Mouse (Mus musculus) MEL (cell line): ENCODE measurements at regions not wholly inside any gene's neighbourhood (a gene's known extent, or its start where the extent isn't known, plus 50 kb on each side); places are given as distances from the start of the nearest gene placed in this dataset.

Source experiments
- DNase-seq: peaks from one replicate; pipeline ENCODE4 v3.0.0; 2011; ENCODE audit warnings: low read depth, low spot score
- H3K27ac ChIP-seq: 2 replicates; pipeline ENCODE4 v1.5.1; 2012; ENCODE audit warnings: low read depth, mild to moderate bottlenecking, control low read depth, low read length, moderate library complexity; ENCODE audit not compliant: control insufficient read depth
- H3K27me3 ChIP-seq, 2 experiments: fragments of 150-350 bp in 1 of 2; sonication (generic) in 1 of 2; 2 replicates each; pipeline ENCODE4 v1.6.1; 2012; ENCODE audit warnings: low read length in 2 of 2, mild to moderate bottlenecking in 2 of 2, improper control_type of control experiment in 1 of 2, moderate library complexity in 1 of 2; ENCODE audit not compliant: insufficient read depth in 2 of 2, control insufficient read depth in 1 of 2
- H3K36me3 ChIP-seq, 2 experiments: 2 replicates each; pipeline ENCODE4 v1.6.1; 2012 to 2014; ENCODE audit warnings: low read length in 2 of 2, improper control_type of control experiment in 1 of 2, inconsistent platforms in 1 of 2, mild to moderate bottlenecking in 1 of 2; ENCODE audit not compliant: insufficient read depth in 2 of 2, control insufficient read depth in 1 of 2
- H3K4me1 ChIP-seq, 2 experiments: fragments of 150-350 bp in 1 of 2; sonication (generic) in 1 of 2; 2 replicates each; pipeline ENCODE4 v1.6.1; 2012; ENCODE audit warnings: low read length in 2 of 2, improper control_type of control experiment in 1 of 2, mild to moderate bottlenecking in 1 of 2; ENCODE audit not compliant: insufficient read depth in 2 of 2, control insufficient read depth in 1 of 2
- H3K4me3 ChIP-seq, 2 experiments: fragments of 150-350 bp in 1 of 2; sonication (generic) in 1 of 2; 2 replicates each; pipeline ENCODE4 v1.5.1; 2012; ENCODE audit warnings: low read depth in 2 of 2, low read length in 2 of 2, mild to moderate bottlenecking in 2 of 2, moderate library complexity in 2 of 2, control low read depth in 1 of 2, improper control_type of control experiment in 1 of 2; ENCODE audit not compliant: control insufficient read depth in 1 of 2, insufficient read depth in 1 of 2
- H3K79me2 ChIP-seq: 2 replicates; pipeline ENCODE4 v1.6.1; 2012; ENCODE audit warnings: mild to moderate bottlenecking, low read length, moderate library complexity; ENCODE audit not compliant: control insufficient read depth, poor library complexity, insufficient read depth
- H3K9ac ChIP-seq: 2 replicates; pipeline ENCODE4 v1.6.1; 2012; ENCODE audit warnings: low read depth, mild to moderate bottlenecking, control low read depth, low read length, moderate library complexity; ENCODE audit not compliant: control insufficient read depth, poor library complexity, severe bottlenecking
- H3K9me3 ChIP-seq: fragments of 150-350 bp; sonication (generic); replicated peaks from 2 replicates; pipeline ENCODE4 v1.6.1; 2012; ENCODE audit warnings: mild to moderate bottlenecking, low read length, improper control_type of control experiment, moderate library complexity; ENCODE audit not compliant: insufficient read depth
- CHD1 ChIP-seq: IDR thresholded peaks from 2 replicates; pipeline ENCODE4 v1.6.1; 2012; ENCODE audit warnings: low read depth, mild to moderate bottlenecking, inconsistent platforms, low read length, improper control_type of control experiment
- CHD2 ChIP-seq: IDR thresholded peaks from 2 replicates; pipeline ENCODE4 v1.6.1; 2011; ENCODE audit warnings: low read length, improper control_type of control experiment
- CTCF ChIP-seq, 3 experiments: IDR thresholded peaks in 2 of 3; conservative IDR thresholded peaks in 1 of 3; 2 replicates each; pipeline ENCODE4 v1.5.1; 2011 to 2012; ENCODE audit warnings: low read length in 3 of 3, low read depth in 2 of 3, mild to moderate bottlenecking in 2 of 3, improper control_type of control experiment in 1 of 3, inconsistent platforms in 1 of 3, mixed read lengths in 1 of 3, moderate library complexity in 1 of 3; ENCODE audit not compliant: control insufficient read depth in 1 of 3, insufficient read depth in 1 of 3, poor library complexity in 1 of 3, severe bottlenecking in 1 of 3
- E2F4 ChIP-seq: IDR thresholded peaks from 2 replicates; pipeline ENCODE4 v1.6.1; 2011; ENCODE audit warnings: low read depth, low read length, improper control_type of control experiment, borderline replicate concordance
- ELF1 ChIP-seq: IDR thresholded peaks from 2 replicates; pipeline ENCODE4 v1.6.1; 2014; ENCODE audit warnings: low read depth, mild to moderate bottlenecking, inconsistent platforms, low read length, improper control_type of control experiment, moderate library complexity
- EP300 ChIP-seq, 2 experiments: IDR thresholded peaks; 2 replicates each; pipeline ENCODE4 v1.6.1; 2011; ENCODE audit warnings: improper control_type of control experiment in 2 of 2, low read length in 2 of 2, low read depth in 1 of 2, mild to moderate bottlenecking in 1 of 2
- ETS1 ChIP-seq: IDR thresholded peaks from 2 replicates; pipeline ENCODE4 v1.6.1; 2012; ENCODE audit warnings: low read depth, mild to moderate bottlenecking, inconsistent platforms, low read length, improper control_type of control experiment, moderate library complexity
- GABPA ChIP-seq: IDR thresholded peaks from 2 replicates; pipeline ENCODE4 v1.6.1; 2012; ENCODE audit warnings: low read depth, mild to moderate bottlenecking, inconsistent platforms, low read length, improper control_type of control experiment, moderate library complexity
- HCFC1 ChIP-seq: IDR thresholded peaks from 2 replicates; pipeline ENCODE4 v1.6.1; 2012; ENCODE audit warnings: low read depth, mild to moderate bottlenecking, inconsistent platforms, low read length, improper control_type of control experiment, moderate library complexity
- JUND ChIP-seq: IDR thresholded peaks from 2 replicates; pipeline ENCODE4 v1.6.1; 2011; ENCODE audit warnings: low read depth, mild to moderate bottlenecking, improper control_type of control experiment, low read length
- KAT2A ChIP-seq: conservative IDR thresholded peaks from 2 replicates; pipeline ENCODE4 v1.6.1; 2012; ENCODE audit warnings: low read depth, low read length, improper control_type of control experiment, inconsistent platforms
- MAX ChIP-seq: IDR thresholded peaks from 2 replicates; pipeline ENCODE4 v1.6.1; 2011; ENCODE audit warnings: low read length, improper control_type of control experiment
- MEF2A ChIP-seq: IDR thresholded peaks from 2 replicates; pipeline ENCODE4 v1.6.1; 2014; ENCODE audit warnings: low read depth, mild to moderate bottlenecking, inconsistent platforms, low read length, improper control_type of control experiment; ENCODE audit not compliant: poor library complexity, insufficient replicate concordance, severe bottlenecking; ENCODE audit errors: extremely low read depth
- MXI1 ChIP-seq: IDR thresholded peaks from 2 replicates; pipeline ENCODE4 v1.6.1; 2011; ENCODE audit warnings: mild to moderate bottlenecking, low read depth, low read length, improper control_type of control experiment
- MYC ChIP-seq: IDR thresholded peaks from 2 replicates; pipeline ENCODE4 v1.6.1; 2011; ENCODE audit warnings: low read depth, mild to moderate bottlenecking, low read length, improper control_type of control experiment, moderate library complexity
- NRF1 ChIP-seq: IDR thresholded peaks from 2 replicates; pipeline ENCODE4 v1.6.1; 2014; ENCODE audit warnings: low read depth, mild to moderate bottlenecking, inconsistent platforms, low read length, improper control_type of control experiment, moderate library complexity; ENCODE audit not compliant: poor library complexity, insufficient read depth, severe bottlenecking
- POLR2A ChIP-seq, 2 experiments: IDR thresholded peaks; 2 replicates each; pipeline ENCODE4 v1.6.1; 2011 to 2012; ENCODE audit warnings: low read length in 2 of 2, mild to moderate bottlenecking in 2 of 2, control low read depth in 1 of 2, improper control_type of control experiment in 1 of 2, low read depth in 1 of 2, moderate library complexity in 1 of 2; ENCODE audit not compliant: control insufficient read depth in 1 of 2, insufficient read depth in 1 of 2, poor library complexity in 1 of 2
- POLR2AphosphoS2 ChIP-seq: IDR thresholded peaks from 2 replicates; pipeline ENCODE4 v1.6.1; 2011; ENCODE audit warnings: low read length, improper control_type of control experiment
- SMC3 ChIP-seq: IDR thresholded peaks from 2 replicates; pipeline ENCODE4 v1.6.1; 2011; ENCODE audit warnings: low read depth, low read length, improper control_type of control experiment
- TAL1 ChIP-seq: IDR thresholded peaks from 2 replicates; pipeline ENCODE4 v1.6.1; 2012; ENCODE audit warnings: mild to moderate bottlenecking, inconsistent platforms, low read length, moderate library complexity, mixed read lengths
- TBP ChIP-seq: IDR thresholded peaks from 2 replicates; pipeline ENCODE4 v1.8.0; 2011; ENCODE audit warnings: low read depth, low read length, improper control_type of control experiment
- UBTF ChIP-seq: IDR thresholded peaks from 2 replicates; pipeline ENCODE4 v1.6.1; 2012; ENCODE audit warnings: low read depth, mild to moderate bottlenecking, inconsistent platforms, low read length, improper control_type of control experiment, moderate library complexity, borderline replicate concordance; ENCODE audit not compliant: insufficient read depth
- USF1 ChIP-seq: IDR thresholded peaks from 2 replicates; pipeline ENCODE4 v1.6.1; 2014; ENCODE audit warnings: low read depth, mild to moderate bottlenecking, inconsistent platforms, low read length, improper control_type of control experiment, moderate library complexity
- USF2 ChIP-seq, 2 experiments: IDR thresholded peaks; 2 replicates each; pipeline ENCODE4 v1.6.1; 2011 to 2012; ENCODE audit warnings: improper control_type of control experiment in 2 of 2, low read length in 2 of 2, borderline replicate concordance in 1 of 2, inconsistent platforms in 1 of 2, low read depth in 1 of 2, mild to moderate bottlenecking in 1 of 2; ENCODE audit not compliant: insufficient read depth in 1 of 2
- ZC3H11A ChIP-seq: IDR thresholded peaks from 2 replicates; pipeline ENCODE4 v1.6.1; 2012; ENCODE audit warnings: low read depth, mild to moderate bottlenecking, inconsistent platforms, low read length, improper control_type of control experiment
- ZKSCAN1 ChIP-seq: IDR thresholded peaks from 2 replicates; pipeline ENCODE4 v1.6.1; 2012; ENCODE audit warnings: low read depth, mild to moderate bottlenecking, inconsistent platforms, low read length, improper control_type of control experiment, moderate library complexity
- ZMIZ1 ChIP-seq: IDR thresholded peaks from 2 replicates; pipeline ENCODE4 v1.6.1; 2012; ENCODE audit warnings: low read depth, mild to moderate bottlenecking, inconsistent platforms, low read length, improper control_type of control experiment, moderate library complexity

- Histone ChIP-seq H3K79me2 (no peaks in the 10 kb centered on the region), H3K4me1 (no peaks in the 10 kb centered on the region), H3K9me3 (no peaks in the 10 kb centered on the region), H3K9ac (no peak overlapping the region), H3K36me3 (no peaks in the 10 kb centered on the region), H3K27ac (no peak overlapping the region), H3K27me3 (no peaks in the 10 kb centered on the region), H3K4me3 (no peak overlapping the region)
- no peak for TF ChIP-seq ETS1
- TF ChIP-seq UBTF = no peak
- no peak for TF ChIP-seq NRF1
- TF ChIP-seq CHD2 = no peak
- TF ChIP-seq CTCF (IDR thresholded peaks at IDR 0.05 in 2 of 3, conservative IDR thresholded peaks at IDR 0.05 in 1 of 3; ENCODE audit: control insufficient read depth in 1 of 3, insufficient read depth in 1 of 3, low read depth in 2 of 3, low read length in 3 of 3, poor library complexity in 1 of 3, severe bottlenecking in 1 of 3) = no peak
- no peak for TF ChIP-seq KAT2A
- no peak for TF ChIP-seq ELF1
- no peak for TF ChIP-seq USF1
- TF ChIP-seq POLR2AphosphoS2 = no peak
- TF ChIP-seq ZC3H11A = no peak
- no peak for TF ChIP-seq USF2 (IDR thresholded peaks at IDR 0.05; ENCODE audit: borderline replicate concordance in 1 of 2, insufficient read depth in 1 of 2, low read depth in 1 of 2, low read length in 2 of 2)
- no peak for TF ChIP-seq GABPA
- no peak for TF ChIP-seq EP300 (IDR thresholded peaks at IDR 0.05; ENCODE audit: low read depth in 1 of 2, low read length in 2 of 2)
- no peak for TF ChIP-seq JUND
- no peak for DNase-seq
These were observed 94.2 kb upstream of the Ptgfr start for GRCm38 (mm10) chr3:151931656-151932055.

GRCm38 (mm10) chr3:151931096-151931495 lies 93.7 kb upstream of the Ptgfr start:
- no peaks in the 10 kb centered on the region for H3K36me3 ChIP-seq
- no peak for DNase-seq
- H3K4me3 ChIP-seq = no peak overlapping the region
- no peak overlapping the region for H3K9ac ChIP-seq
- H3K27ac ChIP-seq = no peak overlapping the region
- TF ChIP-seq CHD2 (no peak), MAX (no peak), JUND (no peak), UBTF (no peak), ZC3H11A (no peak), HCFC1 (no peak), E2F4 (no peak), MEF2A (no peak), SMC3 (no peak), TBP (no peak), TAL1 (no peak), ZKSCAN1 (no peak), ZMIZ1 (no peak), POLR2AphosphoS2 (no peak), CHD1 (no peak), POLR2A (IDR thresholded peaks at IDR 0.05; ENCODE audit: control insufficient read depth in 1 of 2, insufficient read depth in 1 of 2, low read depth in 1 of 2, low read length in 2 of 2, poor library complexity in 1 of 2) (no peak), ELF1 (no peak), MXI1 (no peak), MYC (no peak)
- no peaks in the 10 kb centered on the region for H3K79me2 ChIP-seq
- no peaks in the 10 kb centered on the region for H3K4me1 ChIP-seq
- H3K9me3 ChIP-seq = no peaks in the 10 kb centered on the region
- H3K27me3 ChIP-seq = no peaks in the 10 kb centered on the region
